ENCODE assay signal across 21 mouse cellular contexts in genomic region chr11:106842002-106842401, GRCm38 (mm10). TPM values are rescaled to one million over a fixed set of nuclear protein-coding genes. Genes with fewer than 3 reads are reported as not detected.
A peak's percentile ranks its signal among the peaks of the same experiment; 100 is the strongest.
DNase-seq lines count a peak whose midpoint lies in the region; ATAC-seq and TF ChIP-seq lines count a peak whose summit lies in the region.
"Had no signal": no experiment of that assay in that cellular context is flagged by ENCODE, and none has a peak within 500 bp of the region (broad histone marks: within the 10 kb centered on the region; RNA-seq: fewer than 3 reads in every experiment).

No protein-coding gene starts in this region.

- H3K9ac ChIP-seq in heart, embryonic 12.5 days, result 0 out of 2 replicates have a peak overlapping the region, but pooled peaks have one; percentile 12
- H3K9ac ChIP-seq in midbrain, postnatal 0 days (replicated peaks; ENCODE audit: low read length, poor library complexity, severe bottlenecking), result no peak overlapping the region
- H3K9ac ChIP-seq: embryonic facial prominence, embryonic 12.5 days; forebrain, postnatal 0 days; hindbrain, embryonic 13.5 days; stomach, embryonic 15.5 days had no signal

- 94% methylated on average over 3 of the region's 3 CpGs for WGBS in heart, embryonic 12.5 days
- 95% methylated on average over 3 of the region's 3 CpGs for whole genome bisulfite sequencing in midbrain, postnatal 0 days

- intact Hi-C loops in heart, postnatal 25 days (cut with DNase I), result no loop called here

- peaks cover 51% of the 10 kb centered on the region for H3K36me3 ChIP-seq in heart, embryonic 12.5 days
- peaks cover 19% of the 10 kb centered on the region; the same call in 1 of the 2 replicates for H3K36me3 ChIP-seq in midbrain, postnatal 0 days (ENCODE audit: insufficient read depth, low read length)

- TF ChIP-seq CTCF in layer of hippocampus, adult 2 months (conservative IDR thresholded peaks at IDR 0.05), result no peak
- no peak for TF ChIP-seq CTCF in midbrain, postnatal 0 days (IDR thresholded peaks at IDR 0.05)

- no peak overlapping the region for H3K4me3 ChIP-seq in heart, embryonic 12.5 days
- H3K4me3 ChIP-seq in layer of hippocampus, adult 2 months, result no peak overlapping the region
- no peak overlapping the region for H3K4me3 ChIP-seq in midbrain, postnatal 0 days (ENCODE audit: low read depth, low read length)
- H3K4me3 ChIP-seq: embryonic facial prominence, embryonic 12.5 days; heart, adult 2 months; hindbrain, embryonic 13.5 days; left cerebral cortex, adult 2 months; stomach, embryonic 15.5 days had no signal

- H3K27me3 ChIP-seq in heart, embryonic 12.5 days (replicated peaks), result no peaks in the 10 kb centered on the region
- no peaks in the 10 kb centered on the region for H3K27me3 ChIP-seq in midbrain, postnatal 0 days (ENCODE audit: insufficient read depth, low read length)
- H3K27me3 ChIP-seq: embryonic facial prominence, embryonic 12.5 days; hindbrain, embryonic 13.5 days; stomach, embryonic 15.5 days had no signal

- no peak overlapping the region for H3K4me2 ChIP-seq in heart, embryonic 12.5 days
- no peak overlapping the region for H3K4me2 ChIP-seq in midbrain, postnatal 0 days (ENCODE audit: low read depth, low read length, poor library complexity, severe bottlenecking)
- H3K4me2 ChIP-seq: embryonic facial prominence, embryonic 12.5 days; hindbrain, embryonic 13.5 days; midbrain, embryonic 11.5 days; stomach, embryonic 15.5 days had no signal

- H3K4me1 ChIP-seq in heart, embryonic 12.5 days (replicated peaks), result no peaks in the 10 kb centered on the region
- no peaks in the 10 kb centered on the region for H3K4me1 ChIP-seq in midbrain, postnatal 0 days (ENCODE audit: insufficient read depth, low read length)
- H3K4me1 ChIP-seq: embryonic facial prominence, embryonic 12.5 days; hindbrain, embryonic 13.5 days; stomach, embryonic 15.5 days had no signal

- DNase-seq in heart, postnatal 25 days (ENCODE audit: low spot score), result no peak
- DNase-seq in layer of hippocampus, adult 2 months (ENCODE audit: low spot score in 2 of 2), result no peak
- no peak for DNase-seq in layer of hippocampus, postnatal 36 days
- peak; percentile 43 to 49 for DNase-seq in cerebellum, postnatal 25 days
- DNase-seq in kidney, postnatal 36 days, result peak; percentile 30 to 73
- DNase-seq in midbrain, postnatal 0 days (ENCODE audit: low spot score), result no peak
- DNase-seq: adrenal gland, adult 2 months; forebrain, postnatal 0 days; gastrocnemius, postnatal 25 days; heart, adult 2 months; heart, postnatal 36 days; layer of hippocampus, adult 9-11 months; lung, adult 2 months; lung, postnatal 14 days; thymus, postnatal 25 days had no signal

- H3K9me3 ChIP-seq in heart, embryonic 12.5 days (replicated peaks), result no peaks in the 10 kb centered on the region
- no peaks in the 10 kb centered on the region for H3K9me3 ChIP-seq in midbrain, postnatal 0 days (ENCODE audit: low read length)
- H3K9me3 ChIP-seq: embryonic facial prominence, embryonic 12.5 days; hindbrain, embryonic 13.5 days; stomach, embryonic 15.5 days had no signal

- ATAC-seq in heart, embryonic 12.5 days (ENCODE audit: insufficient number of reproducible peaks, low FRiP score), result no peak
- ATAC-seq in midbrain, postnatal 0 days (ENCODE audit: low FRiP score), result no peak
- ATAC-seq: forebrain, postnatal 0 days had no signal

- H3K27ac ChIP-seq in heart, embryonic 12.5 days (ENCODE audit: poor library complexity, severe bottlenecking), result no peak overlapping the region
- H3K27ac ChIP-seq in layer of hippocampus, adult 2 months, result peak overlapping the region; percentile 25; the same call in 1 of the 2 replicates
- no peak overlapping the region for H3K27ac ChIP-seq in midbrain, postnatal 0 days (ENCODE audit: low read depth, low read length)
- H3K27ac ChIP-seq: embryonic facial prominence, embryonic 12.5 days; heart, adult 2 months; hindbrain, embryonic 13.5 days; left cerebral cortex, adult 2 months; stomach, embryonic 15.5 days had no signal

RNA-seq across cellular contexts. Expression of gene Cep95, which starts 53.0 kb away (rescaled TPM):
- polyA plus RNA-seq in heart, embryonic 12.5 days (2016; fragmentation: Nextera tagmentation; extraction: Ambion mirVana), result 14.9 and 16.2 TPM in 2 replicates
- 1 to 10 TPM; 5.9 to 7.3 TPM for total RNA-seq in heart, postnatal 25 days (2021)
- 10 to 100 TPM; 13.6 to 18.8 TPM for total RNA-seq in layer of hippocampus, adult 2 months (2021)
- total RNA-seq in layer of hippocampus, postnatal 36 days (2021), result 10 to 100 TPM; 10.4 to 14.9 TPM
- total RNA-seq in midbrain, postnatal 0 days (2014; rRNA removed), result 6.0 and 13.3 TPM in 2 replicates
- 6.0 and 7.9 TPM in 2 replicates for polyA plus RNA-seq in midbrain, postnatal 0 days (2015; fragmentation: Nextera tagmentation; extraction: Ambion mirVana)

RNA-seq across cellular contexts. Expression of gene Ddx5, which starts 53.0 kb away (rescaled TPM):
- 243 and 248 TPM in 2 replicates for polyA plus RNA-seq in heart, embryonic 12.5 days (2016; fragmentation: Nextera tagmentation; extraction: Ambion mirVana)
- 100 to 1,000 TPM; 310 to 351 TPM for total RNA-seq in heart, postnatal 25 days (2021)
- 100 to 1,000 TPM; 779 to 834 TPM for total RNA-seq in layer of hippocampus, adult 2 months (2021)
- total RNA-seq in layer of hippocampus, postnatal 36 days (2021), result 100 to 1,000 TPM; 814 to 831 TPM
- 408 and 459 TPM in 2 replicates for total RNA-seq in midbrain, postnatal 0 days (2014; rRNA removed)
- 260 and 301 TPM in 2 replicates for polyA plus RNA-seq in midbrain, postnatal 0 days (2015; fragmentation: Nextera tagmentation; extraction: Ambion mirVana)

Comparison
In these comparisons a context has a peak if more than half of its experiments do, and no peak if none do; other contexts are left out.
1. DNase-seq: peak in cerebellum, postnatal 25 days (2 of 2) and kidney, postnatal 36 days (2 of 2); none in heart, postnatal 25 days (single experiment), layer of hippocampus, adult 2 months (0 of 2), layer of hippocampus, postnatal 36 days (0 of 2) and midbrain, postnatal 0 days (single experiment).